Mouse (Mus musculus) C2C12 (cell line): ENCODE measurements around the gene Nol10. TPM values are rescaled to one million over a fixed set of nuclear protein-coding genes. Genes with fewer than 3 reads are reported as not detected.

Experiments
- H3K27me3 ChIP-seq: one replicate; pipeline ENCODE4 v1.6.1; 2011; ENCODE audit not compliant: control insufficient read depth, insufficient read depth, insufficient read length
- H3K36me3 ChIP-seq: one replicate; pipeline ENCODE4 v1.6.1; 2011; ENCODE audit not compliant: control insufficient read depth, insufficient read depth
- H3K4me3 ChIP-seq: one replicate; pipeline ENCODE4 v1.5.1; 2011; ENCODE audit warnings: mild to moderate bottlenecking, control low read depth; ENCODE audit not compliant: poor library complexity, insufficient read depth, severe bottlenecking
- H3K79me2 ChIP-seq: one replicate; pipeline ENCODE4 v1.6.1; 2011; ENCODE audit not compliant: control insufficient read depth, insufficient read depth
- H3K79me3 ChIP-seq: one replicate; pipeline ENCODE4 v1.6.1; 2011; ENCODE audit warnings: low read depth, control low read depth
- H3ac ChIP-seq: one replicate; pipeline ENCODE3; 2011; ENCODE audit warnings: low read depth; ENCODE audit not compliant: control insufficient read depth, insufficient read length
- CEBPB ChIP-seq: IDR thresholded peaks from one replicate; pipeline ENCODE4 v1.6.1; 2011; ENCODE audit warnings: low read depth, mild to moderate bottlenecking, control low read depth, moderate library complexity
- CTCF ChIP-seq: IDR thresholded peaks from one replicate; pipeline ENCODE4 v1.5.1; 2011; ENCODE audit not compliant: control insufficient read depth, insufficient read depth, insufficient read length
- FOSL1 ChIP-seq: IDR thresholded peaks from one replicate; pipeline ENCODE4 v1.8.0; 2011; ENCODE audit warnings: mild to moderate bottlenecking, low read length; ENCODE audit not compliant: poor library complexity, insufficient read depth, severe bottlenecking
- MAX ChIP-seq: IDR thresholded peaks from one replicate; pipeline ENCODE4 v1.6.1; 2011; ENCODE audit warnings: mild to moderate bottlenecking, control low read depth
- MYOD1 ChIP-seq: IDR thresholded peaks from one replicate; pipeline ENCODE4 v1.6.1; 2011; ENCODE audit warnings: low read depth; ENCODE audit not compliant: control insufficient read depth, insufficient read length
- MYOG ChIP-seq: IDR thresholded peaks from one replicate; pipeline ENCODE4 v1.6.1; 2011; ENCODE audit not compliant: control insufficient read depth, insufficient read length; ENCODE audit errors: extremely low read depth
- USF1 ChIP-seq: IDR thresholded peaks from one replicate; pipeline ENCODE4 v1.6.1; 2011; ENCODE audit warnings: low read depth, mild to moderate bottlenecking, control low read depth, moderate library complexity
- polyA plus RNA-seq: library from polyadenylated mRNA; unstranded; fragments of >200 nt; fragmentation: generic; extraction: Trizol; gene quantifications from one replicate; pipeline ENCODE4 v1.2.1, GENCODE M21; 2012; ENCODE audit warnings: missing spikeins

The Nol10 gene
- polyA plus RNA-seq, 1 experiment = 20.3 TPM

DNA sequence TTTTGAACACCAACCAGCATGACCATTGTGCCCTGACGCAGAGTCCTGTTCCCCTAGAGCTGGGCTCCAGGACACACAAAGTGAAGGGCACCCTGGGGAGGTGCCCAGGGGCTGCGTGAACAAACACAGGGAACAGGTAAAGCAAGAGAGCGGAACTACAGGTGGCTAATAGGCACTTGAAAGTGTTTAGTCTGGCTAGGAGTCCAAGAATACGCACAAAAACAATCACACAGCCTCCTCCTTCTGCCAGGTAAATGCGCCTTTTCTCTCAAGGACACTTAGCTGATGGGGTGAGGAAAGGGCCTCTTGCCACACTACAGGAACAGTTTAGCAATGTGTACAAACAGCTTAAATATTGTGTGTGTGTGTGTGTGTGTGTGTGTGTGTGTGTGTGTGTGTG is 32.2 kb upstream of the Nol10 start:
- no peaks in the 10 kb centered on the region for H3K27me3 ChIP-seq
- no peaks in the 10 kb centered on the region for H3K79me3 ChIP-seq
- no peaks in the 10 kb centered on the region for H3K79me2 ChIP-seq
- H3ac ChIP-seq = no peak overlapping the region
- no peaks in the 10 kb centered on the region for H3K36me3 ChIP-seq
- H3K4me3 ChIP-seq = no peak overlapping the region
- no peak for TF ChIP-seq MYOD1
- no peak for TF ChIP-seq FOSL1
- no peak for TF ChIP-seq MYOG
- TF ChIP-seq USF1 = no peak
- no peak for TF ChIP-seq MAX
- TF ChIP-seq CTCF = no peak
- TF ChIP-seq CEBPB = no peak

DNA sequence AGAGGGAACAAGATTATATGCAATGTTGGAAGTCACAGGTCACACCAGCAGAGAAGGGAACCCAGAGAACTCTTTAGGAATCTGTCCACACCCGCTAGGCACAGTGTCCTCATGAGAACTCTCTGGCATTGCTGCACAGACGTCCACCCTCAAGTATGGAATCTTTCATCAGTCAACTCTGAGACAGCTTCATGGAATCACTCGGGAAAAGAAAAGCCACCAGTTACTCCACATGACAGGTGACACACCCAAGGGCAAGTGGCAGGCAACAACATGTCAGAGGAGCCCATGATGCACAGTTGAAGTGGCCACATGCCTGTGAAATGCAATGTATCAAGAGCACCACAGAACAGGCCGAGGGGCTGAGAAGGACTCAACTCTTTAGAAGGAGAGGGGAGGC is 30.3 kb upstream of the Nol10 start:
- no peaks in the 10 kb centered on the region for H3K36me3 ChIP-seq
- H3K27me3 ChIP-seq = peaks cover 3% of the 10 kb centered on the region
- no peaks in the 10 kb centered on the region for H3K79me3 ChIP-seq
- no peak overlapping the region for H3K4me3 ChIP-seq
- H3ac ChIP-seq = no peak overlapping the region
- no peak for TF ChIP-seq MAX
- H3K79me2 ChIP-seq = no peaks in the 10 kb centered on the region

DNA sequence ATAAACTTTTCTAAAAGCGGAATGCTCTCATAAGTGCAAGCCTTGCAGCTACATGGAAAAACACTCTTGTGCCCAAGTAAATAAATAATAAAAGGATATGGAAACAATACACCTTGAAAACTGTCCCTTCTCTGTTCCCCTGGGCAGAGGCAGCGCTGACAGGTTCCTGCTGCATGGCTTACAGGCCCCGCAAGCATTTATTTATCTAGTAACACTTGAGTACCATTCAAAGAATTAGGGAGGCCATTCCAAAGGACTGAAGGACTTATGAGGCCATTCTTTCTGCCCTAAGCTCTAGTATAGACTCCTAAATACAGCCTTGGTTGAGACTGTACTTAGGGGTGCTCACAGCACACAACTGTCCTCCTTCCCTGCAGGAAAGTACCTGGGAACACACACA is 29.8 kb upstream of the Nol10 start:
- TF ChIP-seq MYOD1 = no peak
- TF ChIP-seq CEBPB = no peak
- no peak for TF ChIP-seq FOSL1
- TF ChIP-seq MYOG = no peak
- no peak for TF ChIP-seq USF1
- TF ChIP-seq CTCF = no peak
- TF ChIP-seq MAX = no peak
- no peaks in the 10 kb centered on the region for H3K79me3 ChIP-seq

DNA sequence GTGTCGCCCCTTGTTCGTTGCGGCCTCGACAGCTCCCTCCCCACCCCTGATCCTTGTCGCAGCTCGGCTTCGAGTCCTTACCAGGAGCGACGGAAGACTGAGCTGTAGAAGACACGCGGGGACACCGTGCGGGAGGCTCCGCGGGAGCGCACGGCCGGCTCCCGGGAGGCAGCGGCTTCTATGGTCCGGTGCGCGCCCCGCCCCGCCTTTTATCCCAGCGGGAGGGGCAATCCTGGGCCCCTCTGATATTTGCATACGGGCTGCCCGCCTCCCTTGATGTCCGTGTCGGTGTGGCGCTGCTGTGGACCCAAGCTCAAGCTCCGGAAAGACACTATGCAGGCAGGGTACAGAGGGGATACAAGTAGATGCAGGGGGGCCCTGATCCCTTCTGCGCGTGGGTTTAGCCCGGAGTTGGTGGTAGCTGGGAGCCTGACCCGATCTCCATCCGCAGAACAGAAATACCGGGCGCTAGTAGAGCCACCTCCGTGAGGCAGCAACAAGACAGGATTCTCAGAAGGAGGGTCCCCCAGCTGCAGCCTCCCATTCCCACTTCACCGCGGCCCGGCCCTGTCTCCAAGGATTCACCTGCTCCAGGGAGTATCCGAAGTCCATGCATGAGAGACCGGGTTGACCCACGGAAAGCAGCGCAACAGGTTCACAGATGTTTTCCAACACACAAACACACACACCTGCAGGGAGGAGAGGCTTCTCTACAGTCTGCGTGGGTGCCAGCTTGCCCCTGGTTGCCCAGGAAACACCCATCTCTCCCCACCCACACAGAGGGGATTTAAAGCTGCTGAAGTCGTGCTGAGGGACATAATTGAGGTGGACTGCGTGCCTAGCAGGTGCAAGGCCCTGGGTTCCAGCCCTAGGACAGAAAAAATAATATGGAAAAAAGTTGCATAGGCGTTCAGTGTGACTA is 23.4 kb upstream of the Nol10 start:
- H3K36me3 ChIP-seq = no peaks in the 10 kb centered on the region
- TF ChIP-seq CEBPB (no peak), FOSL1 (no peak), USF1 (no peak), MYOD1 (no peak), MYOG (no peak), MAX (no peak), CTCF (no peak)
- H3ac ChIP-seq = peak overlapping the region; percentile 59
- no peaks in the 10 kb centered on the region for H3K79me2 ChIP-seq
- H3K4me3 ChIP-seq = no peak overlapping the region
- no peaks in the 10 kb centered on the region for H3K79me3 ChIP-seq
- peaks cover 36% of the 10 kb centered on the region for H3K27me3 ChIP-seq

More for the DNA sequence above, 29.8 kb upstream of the Nol10 start:
- no peak overlapping the region for H3ac ChIP-seq
- no peak overlapping the region for H3K4me3 ChIP-seq
- no peaks in the 10 kb centered on the region for H3K79me2 ChIP-seq
- H3K27me3 ChIP-seq = peaks cover 8% of the 10 kb centered on the region
- H3K36me3 ChIP-seq = no peaks in the 10 kb centered on the region

DNA sequence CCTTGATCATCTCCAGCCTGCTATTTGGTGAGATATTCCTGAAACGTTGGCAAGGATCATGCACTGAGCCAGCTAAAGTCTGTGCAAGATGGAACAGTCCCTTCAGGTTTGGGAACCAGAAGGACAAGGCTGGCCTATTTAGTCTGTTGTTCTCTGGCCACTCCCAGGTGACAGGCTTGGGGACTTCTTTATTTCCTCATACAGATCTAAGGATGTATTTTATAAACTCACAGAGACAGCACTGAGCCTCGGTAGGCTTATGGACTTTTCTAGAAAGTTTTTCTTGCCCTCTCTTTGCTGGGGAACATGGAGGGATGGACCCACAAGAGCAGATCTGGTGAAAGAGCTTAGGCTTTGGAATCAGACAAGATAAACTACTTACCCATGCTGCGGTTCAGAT is 19.0 kb upstream of the Nol10 start, which contains the start of gene Atp6v1c2:
Atp6v1c2 (minus strand) TSS at position 101 of the 400 bp plus-strand sequence.
- no peak for TF ChIP-seq CEBPB
- no peak for TF ChIP-seq FOSL1
- no peak for TF ChIP-seq MYOD1
- no peak for TF ChIP-seq MAX
- no peak for TF ChIP-seq USF1
- TF ChIP-seq CTCF = no peak
- TF ChIP-seq MYOG = no peak
- no peaks in the 10 kb centered on the region for H3K79me3 ChIP-seq
- H3K4me3 ChIP-seq = no peak within 1 kb of the TSS
- peaks cover 21% of the 10 kb centered on the region for H3K27me3 ChIP-seq
- no peaks in the 10 kb centered on the region for H3K79me2 ChIP-seq
- H3K36me3 ChIP-seq = no peaks in the 10 kb centered on the region
- H3ac ChIP-seq = no peak within 1 kb of the TSS

DNA sequence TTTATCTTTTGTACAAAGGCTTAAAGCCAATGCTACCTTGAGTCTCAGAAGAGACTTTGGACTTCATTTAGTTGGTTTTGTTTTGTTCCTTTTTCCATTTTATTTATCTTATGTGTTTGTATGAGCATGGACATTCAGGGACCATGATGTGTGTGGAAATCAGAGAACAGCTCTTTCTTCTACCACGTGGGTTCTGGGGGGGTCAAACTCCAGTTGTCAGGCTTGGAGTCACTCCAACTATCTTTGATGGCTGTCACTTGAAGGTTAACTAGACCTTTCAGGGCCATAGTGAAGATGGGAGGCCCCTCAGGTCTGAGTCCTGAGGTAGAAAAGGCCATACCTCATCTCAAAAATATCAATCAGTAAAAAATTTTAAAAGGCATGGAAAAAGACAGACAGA is 14.8 kb upstream of the Nol10 start:
- TF ChIP-seq USF1 = no peak
- no peak for TF ChIP-seq CEBPB
- no peak for TF ChIP-seq MYOG
- TF ChIP-seq CTCF = no peak
- H3K79me3 ChIP-seq = no peaks in the 10 kb centered on the region
- H3K4me3 ChIP-seq = no peak overlapping the region
- no peaks in the 10 kb centered on the region for H3K79me2 ChIP-seq
- no peaks in the 10 kb centered on the region for H3K36me3 ChIP-seq
- peaks cover 4% of the 10 kb centered on the region for H3K27me3 ChIP-seq
- no peak overlapping the region for H3ac ChIP-seq
